Mouse (Mus musculus) macrophage (primary cell): Measurements from ENCODE around the gene Trmt44. TPM values are rescaled to one million over a fixed set of nuclear protein-coding genes. Genes with fewer than 3 reads are reported as not detected.

Experiments used
- H3K27ac ChIP-seq: fragments of 350-480 bp; formaldehyde crosslinking; 2 replicates; pipeline ENCODE4 v1.9.0; 2021
- H3K36me3 ChIP-seq: fragments of 350-480 bp; formaldehyde crosslinking; 2 replicates; pipeline ENCODE4 v1.9.0; 2021; ENCODE audit errors: inconsistent target
- H3K4me3 ChIP-seq: fragments of 350-480 bp; formaldehyde crosslinking; 2 replicates; pipeline ENCODE4 v1.9.0; 2021; ENCODE audit errors: inconsistent target
- H3K79me2 ChIP-seq: fragments of 350-480 bp; formaldehyde crosslinking; 2 replicates; pipeline ENCODE4 v1.9.0; 2021; ENCODE audit errors: inconsistent target
- WGBS: methylation state at CpG from one replicate; pipeline ENCODE4 v1.1.7; 2026; ENCODE audit warnings: inconsistent platforms; ENCODE audit not compliant: missing documents; 5-methylcytosine and 5-hydroxymethylcytosine counted together
- polyA plus RNA-seq: library from polyadenylated mRNA; stranded (reverse); fragments of 250-400 nt; gene quantifications from 3 replicates; pipeline ENCODE4 v1.2.4, GENCODE M21; 2018; ENCODE audit warnings: inconsistent platforms
- total RNA-seq, 78 experiments: library from RNA; depleted of rRNA; stranded (reverse); fragments of 250-400 nt; gene quantifications; 1 replicate in 9 of 78; 2 replicates in 24 of 78; 3 replicates in 43 of 78; 4 replicates in 2 of 78; pipeline ENCODE4 v1.2.4; 2018; ENCODE audit warnings: inconsistent platforms in 56 of 78

Trmt44 gene
- 10 to 100 TPM; 15.1 to 53.2 (median 34.9) TPM for total RNA-seq (2018; cell fraction: chromatin; rRNA removed)
- 1 to 10 TPM; 1.8 to 5.2 (median 3.1) TPM for total RNA-seq (2018; cell fraction: cytosol; rRNA removed)
- total RNA-seq (2018; cell fraction: nucleus; rRNA removed): 10 to 100 TPM in 23 of 26 experiments, 1 to 10 TPM in 3; 8.7 to 34.6 (median 17.7) TPM
- 1.7 to 3.3 TPM (median 3.0 TPM) in 3 replicates for polyA plus RNA-seq

- Histone ChIP-seq H3K36me3 (peaks cover 31% of the 10 kb centered on the region), H3K79me2 (peaks cover 12% of the 10 kb centered on the region), H3K27ac (peak within 1 kb of the TSS; percentile 76), H3K4me3 (peak within 1 kb of the TSS; percentile 85)
- WGBS: 4% methylated on average over 53 of the region's 56 CpGs
These were observed at the start of gene Trmt44 for GRCm38 (mm10) chr5:35574653-35575599. Gene Trmt44, minus strand, starts transcription at chr5:35575070.

- H3K79me2 ChIP-seq: no peaks in the 10 kb centered on the region
- H3K27ac ChIP-seq: no peak overlapping the region
- no peak overlapping the region for H3K4me3 ChIP-seq
- no peaks in the 10 kb centered on the region for H3K36me3 ChIP-seq
These were observed 49.0 kb upstream of the Trmt44 start for GRCm38 (mm10) chr5:35623831-35624230.

GRCm38 (mm10) chr5:35621114-35621513, 46.2 kb upstream of the Trmt44 start:
- 71% methylated on average over 4 of the region's 4 CpGs for WGBS
- Histone ChIP-seq H3K27ac (no peak overlapping the region), H3K36me3 (no peaks in the 10 kb centered on the region), H3K79me2 (no peaks in the 10 kb centered on the region), H3K4me3 (no peak overlapping the region)

DNA sequence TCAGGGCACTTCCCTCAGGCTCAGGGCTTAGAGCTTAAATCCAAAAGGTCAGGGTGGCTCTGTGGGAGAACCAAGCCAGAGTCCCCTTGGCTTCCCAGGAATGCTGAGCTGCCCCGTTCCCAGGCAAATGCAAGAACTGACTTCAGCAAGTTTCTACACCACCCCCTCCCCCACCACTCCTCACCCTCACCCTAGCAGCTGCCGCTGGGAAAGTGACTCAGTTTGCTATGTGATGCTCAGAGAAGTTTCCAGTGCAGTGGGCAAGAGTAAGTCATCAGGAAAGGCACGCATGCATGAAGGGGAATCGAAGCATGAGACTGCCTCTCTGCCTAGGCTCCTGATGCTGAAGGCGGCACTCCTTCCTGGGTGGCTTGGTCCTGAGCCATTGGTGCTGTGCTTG, 42.1 kb upstream of the Trmt44 start:
- H3K36me3 ChIP-seq: peaks cover 21% of the 10 kb centered on the region; the same call in 1 of the 2 replicates
- 90% methylated on average over 5 of the region's 5 CpGs for WGBS

GRCm38 (mm10) chr5:35612722-35613121, 37.9 kb upstream of the Trmt44 start:
- Histone ChIP-seq H3K36me3 (peaks cover 63% of the 10 kb centered on the region), H3K27ac (no peak overlapping the region), H3K4me3 (no peak overlapping the region), H3K79me2 (no peaks in the 10 kb centered on the region)
- WGBS: 97% methylated on average over 8 of the region's 8 CpGs

More for the DNA sequence above, 42.1 kb upstream of the Trmt44 start:
- H3K79me2 ChIP-seq: no peaks in the 10 kb centered on the region
- H3K27ac ChIP-seq: no peak overlapping the region
- H3K4me3 ChIP-seq: no peak overlapping the region

GRCm38 (mm10) chr5:35611900-35612299, 37.0 kb upstream of the Trmt44 start:
- peaks cover 71% of the 10 kb centered on the region for H3K36me3 ChIP-seq

DNA sequence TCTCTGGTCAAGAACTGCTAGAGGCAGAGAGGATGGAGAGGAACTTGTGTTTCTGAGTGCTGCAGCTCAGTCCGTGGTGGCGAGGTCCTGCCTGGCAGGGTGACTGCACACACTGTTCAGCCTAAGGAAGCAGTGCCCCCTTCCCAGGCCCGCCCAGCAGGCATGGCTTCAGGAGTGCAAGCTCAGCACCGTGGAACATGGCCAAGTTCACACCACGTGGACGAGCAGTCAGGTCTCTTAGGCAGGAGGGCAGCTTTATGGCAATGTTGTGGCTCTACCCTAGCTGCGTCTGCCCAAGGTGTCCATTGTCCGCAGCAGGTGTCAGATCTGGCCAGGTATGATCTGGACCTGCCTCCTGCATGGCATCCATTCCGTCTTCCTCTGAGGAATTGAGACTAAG, 36.3 kb upstream of the Trmt44 start:
- no peaks in the 10 kb centered on the region for H3K79me2 ChIP-seq
- H3K36me3 ChIP-seq: peaks cover 78% of the 10 kb centered on the region
- 89% methylated on average over 9 of the region's 9 CpGs for WGBS
- H3K27ac ChIP-seq: no peak overlapping the region
- no peak overlapping the region for H3K4me3 ChIP-seq

More at GRCm38 (mm10) chr5:35611900-35612299, 37.0 kb upstream of the Trmt44 start:
- Histone ChIP-seq H3K79me2 (no peaks in the 10 kb centered on the region), H3K27ac (no peak overlapping the region), H3K4me3 (no peak overlapping the region)
- 95% methylated on average over 11 of the region's 11 CpGs for WGBS

DNA sequence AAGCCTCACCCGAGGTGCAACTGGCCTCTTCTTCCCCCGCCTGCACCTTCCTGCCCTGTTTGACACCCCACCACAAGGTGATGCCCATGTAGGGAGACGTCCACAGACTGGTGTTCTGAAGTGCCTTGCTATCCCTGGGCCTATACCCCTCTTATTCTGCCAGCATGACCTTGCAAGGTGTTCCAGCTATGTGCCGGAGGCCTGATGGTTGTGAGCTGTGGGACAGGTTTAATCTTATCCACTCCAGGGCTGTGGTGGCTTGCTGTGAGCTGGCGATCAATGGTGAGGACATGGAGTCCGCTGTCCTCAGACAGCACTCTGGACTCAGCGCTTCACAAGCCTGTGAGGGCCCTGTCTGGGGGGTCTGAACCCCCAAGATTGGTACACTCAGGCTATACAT, 35.5 kb upstream of the Trmt44 start:
- H3K4me3 ChIP-seq: no peak overlapping the region
- H3K27ac ChIP-seq: no peak overlapping the region
- WGBS: 94% methylated on average over 6 of the region's 7 CpGs
- peaks cover 86% of the 10 kb centered on the region for H3K36me3 ChIP-seq
- H3K79me2 ChIP-seq: no peaks in the 10 kb centered on the region

- no peaks in the 10 kb centered on the region for H3K79me2 ChIP-seq
- peaks cover 90% of the 10 kb centered on the region for H3K36me3 ChIP-seq
- WGBS: 70% methylated on average over 2 of the region's 2 CpGs
- H3K27ac ChIP-seq: no peak overlapping the region
- H3K4me3 ChIP-seq: no peak overlapping the region
These were observed 35.1 kb upstream of the Trmt44 start for GRCm38 (mm10) chr5:35609971-35610370.

DNA sequence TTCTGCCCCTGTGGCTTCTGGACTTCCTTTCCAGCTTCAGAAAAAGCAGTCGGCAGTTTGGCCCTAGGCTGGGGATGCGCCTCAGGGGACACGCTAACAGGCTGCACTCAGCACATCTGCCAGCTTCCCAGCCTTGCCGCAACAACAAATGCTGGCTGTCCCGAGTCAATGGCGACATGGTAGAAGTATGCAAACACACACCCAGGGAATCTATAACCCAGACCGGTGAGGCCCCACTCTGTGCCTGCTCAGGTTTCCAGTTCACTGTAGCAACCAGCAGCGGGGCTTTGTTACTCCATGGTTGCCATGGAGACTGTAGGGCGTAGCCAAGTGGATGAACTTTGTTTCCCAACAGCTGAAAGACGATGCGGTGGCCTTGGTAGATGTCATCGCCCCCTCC, 34.5 kb upstream of the Trmt44 start:
- Histone ChIP-seq H3K4me3 (no peak overlapping the region), H3K27ac (no peak overlapping the region), H3K36me3 (peaks cover 92% of the 10 kb centered on the region), H3K79me2 (no peaks in the 10 kb centered on the region)
- WGBS: 88% methylated on average over 8 of the region's 12 CpGs

GRCm38 (mm10) chr5:35608559-35608958, 33.7 kb upstream of the Trmt44 start:
- H3K36me3 ChIP-seq: peaks cover 89% of the 10 kb centered on the region
- no peak overlapping the region for H3K4me3 ChIP-seq
- H3K79me2 ChIP-seq: no peaks in the 10 kb centered on the region
- WGBS: 87% methylated on average over 5 of the region's 5 CpGs
- no peak overlapping the region for H3K27ac ChIP-seq

- Histone ChIP-seq H3K79me2 (no peaks in the 10 kb centered on the region), H3K27ac (no peak overlapping the region), H3K36me3 (peaks cover 93% of the 10 kb centered on the region), H3K4me3 (no peak overlapping the region)
- WGBS: 92% methylated on average over 6 of the region's 7 CpGs
These were observed 32.9 kb upstream of the Trmt44 start for GRCm38 (mm10) chr5:35607784-35608183.

DNA sequence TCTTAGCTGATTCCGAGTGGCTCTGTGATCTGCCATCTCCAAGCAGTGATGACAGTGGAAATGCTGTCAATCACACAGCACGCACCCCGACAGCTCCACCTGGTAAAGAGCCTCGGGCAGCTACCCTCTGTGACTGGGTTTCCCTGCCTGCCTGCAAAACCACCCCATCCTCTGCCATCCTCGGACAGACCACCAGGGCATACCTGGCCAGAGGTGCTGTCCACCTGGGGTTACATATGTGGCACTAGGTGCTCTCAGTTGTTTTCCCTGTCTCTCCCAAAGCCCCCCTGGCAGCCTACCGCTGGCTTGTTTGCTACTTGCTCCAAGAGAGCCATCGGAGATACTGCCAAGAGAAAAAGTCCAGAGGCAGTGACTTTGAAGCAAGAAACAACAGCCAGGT, 31.9 kb upstream of the Trmt44 start:
- H3K36me3 ChIP-seq: peaks cover 93% of the 10 kb centered on the region
- no peaks in the 10 kb centered on the region for H3K79me2 ChIP-seq
- WGBS: 95% methylated on average over 7 of the region's 7 CpGs
- H3K4me3 ChIP-seq: no peak overlapping the region
- H3K27ac ChIP-seq: no peak overlapping the region

DNA sequence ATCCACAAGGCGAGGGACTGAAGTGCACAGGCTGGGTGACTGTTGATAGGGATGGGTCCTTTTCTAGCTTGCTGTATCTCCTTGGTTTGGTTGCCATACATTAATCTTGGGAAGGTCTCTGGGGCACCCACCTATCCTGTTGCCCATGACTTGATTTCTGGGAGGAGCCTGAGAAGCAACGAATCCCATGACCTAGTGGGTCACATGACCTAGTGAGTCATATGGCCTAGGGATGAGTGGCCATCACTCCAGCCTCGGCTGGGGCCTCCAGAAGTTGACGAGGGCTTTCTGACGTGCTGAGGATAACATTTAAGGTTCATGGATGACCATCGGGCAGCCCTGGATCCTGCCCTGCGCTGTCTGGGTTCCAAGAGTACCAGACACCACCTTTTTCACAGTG, 30.5 kb upstream of the Trmt44 start:
- WGBS: 91% methylated on average over 7 of the region's 7 CpGs
- Histone ChIP-seq H3K79me2 (no peaks in the 10 kb centered on the region), H3K4me3 (no peak overlapping the region), H3K36me3 (peaks cover 91% of the 10 kb centered on the region), H3K27ac (no peak overlapping the region)

DNA sequence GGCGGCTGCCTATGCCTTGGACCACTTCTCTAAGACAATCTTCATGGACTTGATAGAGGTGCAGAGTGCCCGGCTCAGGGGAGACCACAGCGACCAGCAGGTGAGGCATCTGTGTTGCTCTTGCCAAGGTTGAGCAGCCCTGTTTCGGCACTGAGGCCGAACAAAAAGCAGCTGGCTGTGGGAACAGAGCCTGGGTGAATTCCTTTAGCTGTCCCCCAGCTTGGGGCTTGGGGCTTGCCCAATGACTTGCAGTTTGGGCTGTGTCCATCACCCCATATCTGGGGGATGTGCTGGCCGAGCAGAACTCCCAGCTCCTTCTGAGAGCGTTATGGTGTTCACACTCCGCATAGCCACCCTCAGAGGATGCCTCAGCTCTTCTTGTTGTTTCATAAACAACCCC, 26.7 kb upstream of the Trmt44 start:
- H3K36me3 ChIP-seq: peaks cover 91% of the 10 kb centered on the region
- H3K4me3 ChIP-seq: no peak overlapping the region
- no peak overlapping the region for H3K27ac ChIP-seq
- H3K79me2 ChIP-seq: no peaks in the 10 kb centered on the region
- 95% methylated on average over 8 of the region's 8 CpGs for WGBS
